Mouse (Mus musculus) bone marrow macrophage, adult 2 months (primary cell): ENCODE measurements around the gene Nfil3.

Experiments
- CTCF ChIP-seq: IDR thresholded peaks from 2 replicates; pipeline ENCODE4 v1.5.1; 2012; ENCODE audit warnings: low read depth, mild to moderate bottlenecking, low read length, moderate library complexity
- POLR2A ChIP-seq: IDR thresholded peaks from 2 replicates; pipeline ENCODE4 v1.6.1; 2012; ENCODE audit warnings: mild to moderate bottlenecking, low read depth, low read length, borderline replicate concordance

DNA sequence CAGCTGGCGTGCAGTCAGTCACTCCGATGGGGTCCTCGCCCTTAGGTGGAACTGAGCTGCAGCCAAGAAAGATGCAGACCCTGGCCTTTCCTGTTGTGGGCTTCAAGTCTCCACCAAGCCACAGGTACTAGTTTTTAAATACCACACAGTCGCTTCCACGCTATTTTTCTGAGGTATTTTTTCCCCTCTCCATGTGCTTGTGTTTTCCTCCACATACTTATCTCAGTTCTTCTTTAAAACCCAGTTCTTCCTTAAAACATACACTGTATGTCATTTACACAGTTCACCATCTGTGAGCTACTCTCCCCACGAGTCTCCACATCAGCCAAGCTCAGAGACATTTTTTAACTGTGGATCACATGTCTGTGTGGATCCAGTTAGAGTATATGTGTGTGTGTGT lies 10.0 kb downstream of the Nfil3 start:
- no peak for TF ChIP-seq POLR2A
- no peak for TF ChIP-seq CTCF
